Comparison of ENCODE assay signal across 27 mouse cellular contexts in genomic region chr2:42598374-42598773, GRCm38 (mm10). TPM values are rescaled to one million over a fixed set of nuclear protein-coding genes. Genes with fewer than 3 reads are reported as not detected.
"Had no signal": no experiment of that assay in that cellular context is flagged by ENCODE, and none has a peak within 500 bp of the region (broad histone marks: within the 10 kb centered on the region; RNA-seq: fewer than 3 reads in every experiment).

No protein-coding gene starts in this region.

- H3K27ac ChIP-seq: gastrocnemius, adult 2 months; heart, embryonic 10.5 days; hindbrain, embryonic 10.5 days; hindbrain, embryonic 12.5 days; hindbrain, embryonic 14.5 days; intestine, embryonic 15.5 days; kidney, embryonic 15.5 days; kidney, postnatal 0 days; limb, embryonic 13.5 days; limb, embryonic 15.5 days; liver, embryonic 12.5 days had no signal

- DNase-seq: gastrocnemius, adult 2 months; gastrocnemius, postnatal 10 days; gastrocnemius, postnatal 25 days; heart, adult 18-20 months; heart, postnatal 10 days; heart, postnatal 4 days; kidney, adult 18-20 months; kidney, adult 8-10 months; kidney, postnatal 14 days; kidney, postnatal 36 days; layer of hippocampus, adult 9-11 months; layer of hippocampus, postnatal 36 days had no signal

- H3K36me3 ChIP-seq: heart, embryonic 10.5 days; heart, embryonic 12.5 days; hindbrain, embryonic 10.5 days; hindbrain, embryonic 12.5 days; intestine, embryonic 15.5 days; kidney, embryonic 15.5 days; limb, embryonic 13.5 days; limb, embryonic 15.5 days; liver, embryonic 12.5 days had no signal

- H3K4me1 ChIP-seq: heart, embryonic 10.5 days; heart, embryonic 12.5 days; hindbrain, embryonic 10.5 days; hindbrain, embryonic 12.5 days; intestine, embryonic 15.5 days; kidney, embryonic 15.5 days; limb, embryonic 13.5 days; limb, embryonic 15.5 days; liver, embryonic 12.5 days had no signal

- H3K9ac ChIP-seq: heart, embryonic 12.5 days; hindbrain, embryonic 12.5 days; hindbrain, embryonic 14.5 days; intestine, embryonic 15.5 days; kidney, embryonic 15.5 days; limb, embryonic 13.5 days; limb, embryonic 15.5 days; liver, embryonic 12.5 days had no signal

- H3K4me2 ChIP-seq: heart, embryonic 12.5 days; hindbrain, embryonic 12.5 days; hindbrain, embryonic 14.5 days; intestine, embryonic 15.5 days; kidney, embryonic 15.5 days; limb, embryonic 13.5 days; limb, embryonic 15.5 days; liver, embryonic 12.5 days had no signal

- H3K4me3 ChIP-seq: gastrocnemius, adult 2 months; heart, embryonic 10.5 days; heart, embryonic 12.5 days; hindbrain, embryonic 10.5 days; hindbrain, embryonic 12.5 days; intestine, embryonic 15.5 days; kidney, embryonic 15.5 days; limb, embryonic 13.5 days; limb, embryonic 15.5 days; liver, embryonic 12.5 days had no signal

- H3K9me3 ChIP-seq: heart, embryonic 10.5 days; heart, embryonic 12.5 days; hindbrain, embryonic 10.5 days; hindbrain, embryonic 12.5 days; intestine, embryonic 15.5 days; kidney, embryonic 15.5 days; limb, embryonic 13.5 days; limb, embryonic 15.5 days; liver, embryonic 12.5 days had no signal

- H3K27me3 ChIP-seq: heart, embryonic 12.5 days; hindbrain, embryonic 12.5 days; intestine, embryonic 15.5 days; kidney, embryonic 15.5 days; limb, embryonic 13.5 days; limb, embryonic 15.5 days; liver, embryonic 12.5 days had no signal

- ATAC-seq: inflammation-experienced regulatory T-cells, adult 6 months; intestine, embryonic 15.5 days; intestine, postnatal 0 days; liver, embryonic 12.5 days had no signal

RNA-seq across cellular contexts. Expression of gene Lrp1b, which starts 55.0 kb away (rescaled TPM):
- total RNA-seq: gastrocnemius, postnatal 25 days had no signal
- polyA plus RNA-seq: inflammation-experienced regulatory T-cells, adult 6 months; large intestine, adult 2 months; liver, adult 2 months; liver, embryonic 12.5 days had no signal
